Mouse (Mus musculus): ENCODE results near the gene Slc30a2.

- TF ChIP-seq POLR2A (IDR thresholded peaks at IDR 0.05; ENCODE audit: control insufficient read depth, low read depth, low read length): no peak
- no peak for TF ChIP-seq CTCF (IDR thresholded peaks at IDR 0.05; ENCODE audit: control insufficient read depth, insufficient read depth, insufficient replicate concordance, low read depth, low read length)
Measured at GRCm38 (mm10) chr4:134397121-134397520, 54.1 kb downstream of the Slc30a2 start.
